Mouse (Mus musculus) CH12.LX (cell line): ENCODE measurements around the gene Wdr47.

Experiments
- E2F4 ChIP-seq: IDR thresholded peaks from 2 replicates; pipeline ENCODE4 v1.6.1; 2011; ENCODE audit warnings: low read depth, low read length, improper control_type of control experiment; ENCODE audit not compliant: insufficient replicate concordance
- JUN ChIP-seq: IDR thresholded peaks from 2 replicates; pipeline ENCODE4 v1.6.1; 2011; ENCODE audit warnings: low read depth, mild to moderate bottlenecking, low read length, improper control_type of control experiment, moderate library complexity; ENCODE audit not compliant: insufficient read depth
- JUND ChIP-seq: conservative IDR thresholded peaks from 2 replicates; pipeline ENCODE4 v1.6.1; 2011; ENCODE audit warnings: low read depth, low read length, improper control_type of control experiment
- RAD21 ChIP-seq: IDR thresholded peaks from 2 replicates; pipeline ENCODE4 v1.6.1; 2011; ENCODE audit warnings: low read depth, mild to moderate bottlenecking, low read length, improper control_type of control experiment, moderate library complexity

- no peak for TF ChIP-seq JUN
- TF ChIP-seq JUND = no peak
- TF ChIP-seq E2F4 = no peak
- no peak for TF ChIP-seq RAD21
These were observed at the start of gene Wdr47 for GRCm38 (mm10) chr3:108590786-108591529.
